Mouse (Mus musculus): ENCODE measurements around the gene Gm10320. TPM values are rescaled to one million over a fixed set of nuclear protein-coding genes. Genes with fewer than 3 reads are reported as not detected.

The Gm10320 gene
- total RNA-seq, 2 experiments from 2014 or later = 7.1 TPM; not detected in 1

GRCm38 (mm10) chr13:98476175-98476838 is 15.5 kb downstream of the Gm10320 start:
- ATAC-seq (replicated peaks; ENCODE audit: low FRiP score, poor library complexity, severe bottlenecking) = no peak

GRCm38 (mm10) chr13:98475681-98476080 is 16.1 kb downstream of the Gm10320 start:
- no peak for ATAC-seq (replicated peaks; ENCODE audit: low FRiP score, poor library complexity, severe bottlenecking)

- ATAC-seq (replicated peaks; ENCODE audit: low FRiP score, poor library complexity, severe bottlenecking) = no peak
These were observed 18.8 kb downstream of the Gm10320 start for GRCm38 (mm10) chr13:98473034-98473433.

GRCm38 (mm10) chr13:98471756-98472155 is 20.0 kb downstream of the Gm10320 start:
- no peak for ATAC-seq (replicated peaks; ENCODE audit: low FRiP score, poor library complexity, severe bottlenecking)

GRCm38 (mm10) chr13:98470321-98470720 is 21.5 kb downstream of the Gm10320 start:
- no peak for ATAC-seq (replicated peaks; ENCODE audit: low FRiP score, poor library complexity, severe bottlenecking)

GRCm38 (mm10) chr13:98469916-98470315 is 21.9 kb downstream of the Gm10320 start:
- ATAC-seq (replicated peaks; ENCODE audit: low FRiP score, poor library complexity, severe bottlenecking) = no peak

- no peak for ATAC-seq (replicated peaks; ENCODE audit: low FRiP score, poor library complexity, severe bottlenecking)
These were observed 30.3 kb downstream of the Gm10320 start for GRCm38 (mm10) chr13:98461467-98461866.

GRCm38 (mm10) chr13:98456398-98456797 is 35.4 kb downstream of the Gm10320 start:
- ATAC-seq (replicated peaks; ENCODE audit: low FRiP score, poor library complexity, severe bottlenecking) = no peak

- no peak for ATAC-seq (replicated peaks; ENCODE audit: low FRiP score, poor library complexity, severe bottlenecking)
These were observed 36.2 kb downstream of the Gm10320 start for GRCm38 (mm10) chr13:98455646-98456045.

- ATAC-seq (replicated peaks; ENCODE audit: low FRiP score, poor library complexity, severe bottlenecking) = no peak
These were observed 37.4 kb downstream of the Gm10320 start for GRCm38 (mm10) chr13:98454224-98454967.

GRCm38 (mm10) chr13:98453146-98453545 is 38.7 kb downstream of the Gm10320 start:
- ATAC-seq (replicated peaks; ENCODE audit: low FRiP score, poor library complexity, severe bottlenecking) = no peak

GRCm38 (mm10) chr13:98448696-98449095 is 43.1 kb downstream of the Gm10320 start:
- no peak for ATAC-seq (replicated peaks; ENCODE audit: low FRiP score, poor library complexity, severe bottlenecking)

GRCm38 (mm10) chr13:98447741-98448140 is 44.1 kb downstream of the Gm10320 start:
- ATAC-seq (replicated peaks; ENCODE audit: low FRiP score, poor library complexity, severe bottlenecking) = no peak

GRCm38 (mm10) chr13:98445391-98446125 is 46.2 kb downstream of the Gm10320 start:
- ATAC-seq (replicated peaks; ENCODE audit: low FRiP score, poor library complexity, severe bottlenecking) = no peak

GRCm38 (mm10) chr13:98441001-98441400 is 50.8 kb downstream of the Gm10320 start:
- ATAC-seq (replicated peaks; ENCODE audit: low FRiP score, poor library complexity, severe bottlenecking) = no peak

GRCm38 (mm10) chr13:98440293-98440952 is 51.4 kb downstream of the Gm10320 start:
- no peak for ATAC-seq (replicated peaks; ENCODE audit: low FRiP score, poor library complexity, severe bottlenecking)
